Mouse (Mus musculus) forebrain, embryonic 16.5 days (tissue): ENCODE data around the gene Oas1e. TPM values are rescaled to one million over a fixed set of nuclear protein-coding genes. Genes with fewer than 3 reads are reported as not detected.
A peak's percentile ranks its signal among the peaks of the same experiment; 100 is the strongest.
"Not testable (repeated sequence)": the region's sequence is repeated elsewhere in the genome, so short reads cannot be mapped to it uniquely, and the experiment has no call there.

Experiments used
- ATAC-seq: fragments of 200-750 bp; cut with Nextera tagmentation; 2 replicates; pipeline ENCODE4 v1.8.0; 2017; ENCODE audit warnings: mild to moderate bottlenecking, moderate library complexity
- H3K27ac ChIP-seq: fragments of 300-500 bp; sonication (generic); 2 replicates; pipeline ENCODE4 v1.5.1; 2014; ENCODE audit warnings: low read length, control low read depth
- H3K27me3 ChIP-seq: fragments of 300-500 bp; sonication (generic); replicated peaks from 2 replicates; pipeline ENCODE4 v1.6.1; 2014; ENCODE audit warnings: low read length; ENCODE audit not compliant: control insufficient read depth, insufficient read depth
- H3K36me3 ChIP-seq: fragments of 300-500 bp; sonication (generic); 2 replicates; pipeline ENCODE4 v1.6.1; 2014; ENCODE audit not compliant: control insufficient read depth, insufficient read depth
- H3K4me1 ChIP-seq: fragments of 300-500 bp; sonication (generic); replicated peaks from 2 replicates; pipeline ENCODE4 v1.6.1; 2014; ENCODE audit warnings: low read length; ENCODE audit not compliant: control insufficient read depth, insufficient read depth
- H3K4me2 ChIP-seq: fragments of 300-500 bp; sonication (generic); 2 replicates; pipeline ENCODE4 v1.6.1; 2014; ENCODE audit warnings: mild to moderate bottlenecking, low read length, control low read depth
- H3K4me3 ChIP-seq: fragments of 300-500 bp; sonication (generic); replicated peaks from 2 replicates; pipeline ENCODE4 v1.5.1; 2014; ENCODE audit warnings: mild to moderate bottlenecking, low read length, control low read depth
- H3K9ac ChIP-seq: fragments of 300-500 bp; sonication (generic); replicated peaks from 2 replicates; pipeline ENCODE4 v1.6.1; 2014; ENCODE audit warnings: low read depth, low read length, control low read depth
- H3K9me3 ChIP-seq: fragments of 300-500 bp; sonication (generic); 2 replicates; pipeline ENCODE4 v1.6.1; 2016; ENCODE audit warnings: low read length; ENCODE audit not compliant: control insufficient read depth
- WGBS: fragments of 180-500 bp; shearing (Covaris S2); extraction: QIAGEN DNeasy Blood & Tissue Kit; methylation state at CpG from one replicate; pipeline ENCODE4 v1.1.7; 2014; 5-methylcytosine and 5-hydroxymethylcytosine counted together
- polyA plus RNA-seq: library from polyadenylated mRNA; unstranded; fragments of >200 nt; fragmentation: Nextera tagmentation; extraction: Ambion mirVana; gene quantifications from 2 replicates; pipeline ENCODE4 v1.2.1, GENCODE M21; 2015

The Oas1e gene
- polyA plus RNA-seq = not detected in 2 replicates

DNA sequence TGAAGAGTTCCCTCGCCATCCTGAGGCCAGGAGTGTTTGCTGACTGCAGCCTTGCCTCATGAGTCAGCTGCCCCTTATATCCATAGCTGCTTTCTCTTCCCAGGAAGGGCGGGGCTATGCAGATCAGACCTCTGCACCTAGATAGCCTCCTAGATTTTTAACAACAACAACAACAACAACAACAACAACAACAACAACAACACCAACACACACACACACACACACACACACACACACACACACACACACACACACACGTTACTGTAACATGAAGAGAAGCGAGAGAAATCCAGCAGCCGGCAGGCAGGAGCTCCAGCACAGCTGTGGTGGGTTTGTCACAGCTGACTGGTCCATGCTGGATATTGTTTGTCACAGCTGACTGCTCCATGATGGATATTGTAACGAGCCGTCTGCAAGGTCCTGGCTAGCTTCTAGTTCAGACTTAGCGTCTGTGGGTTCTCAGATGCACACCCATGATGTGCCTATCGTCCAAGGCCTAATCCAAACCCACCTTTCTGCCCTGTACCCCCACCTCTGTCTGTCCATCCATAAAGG lies at the start of gene Oas1e:
TSS of gene Oas1e (minus strand) at position 51 of the 555 bp plus-strand sequence.
- H3K27ac ChIP-seq, H3K4me2 ChIP-seq, H3K9me3 ChIP-seq, ATAC-seq, H3K9ac ChIP-seq, H3K27me3 ChIP-seq, H3K4me1 ChIP-seq, H3K36me3 ChIP-seq, H3K4me3 ChIP-seq: not testable (repeated sequence)
- 61% methylated on average over 9 of the region's 9 CpGs for WGBS

DNA sequence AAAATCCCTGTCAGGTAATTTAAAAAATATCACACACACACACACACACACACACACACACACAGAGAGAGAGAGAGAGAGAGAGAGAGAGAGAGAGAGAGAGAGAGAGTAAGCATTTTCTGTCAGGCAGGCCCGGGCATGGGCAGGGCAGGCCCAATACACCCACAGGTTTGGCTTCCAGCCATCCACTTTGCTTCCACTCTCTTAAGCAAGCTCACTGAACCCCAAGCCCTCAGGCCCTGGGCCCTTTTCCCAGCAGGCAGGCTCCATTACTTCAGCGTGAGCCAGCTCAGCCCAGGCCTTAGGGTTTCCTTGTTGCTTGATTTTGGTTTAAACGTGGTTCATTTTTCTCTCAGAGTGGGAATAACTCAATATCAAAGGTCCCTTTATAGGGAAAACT lies 49.4 kb upstream of the Oas1e start:
- ATAC-seq = peak; percentile 69; the same call in 1 of the 2 replicates
- WGBS = 38% methylated on average over 3 of the region's 3 CpGs

DNA sequence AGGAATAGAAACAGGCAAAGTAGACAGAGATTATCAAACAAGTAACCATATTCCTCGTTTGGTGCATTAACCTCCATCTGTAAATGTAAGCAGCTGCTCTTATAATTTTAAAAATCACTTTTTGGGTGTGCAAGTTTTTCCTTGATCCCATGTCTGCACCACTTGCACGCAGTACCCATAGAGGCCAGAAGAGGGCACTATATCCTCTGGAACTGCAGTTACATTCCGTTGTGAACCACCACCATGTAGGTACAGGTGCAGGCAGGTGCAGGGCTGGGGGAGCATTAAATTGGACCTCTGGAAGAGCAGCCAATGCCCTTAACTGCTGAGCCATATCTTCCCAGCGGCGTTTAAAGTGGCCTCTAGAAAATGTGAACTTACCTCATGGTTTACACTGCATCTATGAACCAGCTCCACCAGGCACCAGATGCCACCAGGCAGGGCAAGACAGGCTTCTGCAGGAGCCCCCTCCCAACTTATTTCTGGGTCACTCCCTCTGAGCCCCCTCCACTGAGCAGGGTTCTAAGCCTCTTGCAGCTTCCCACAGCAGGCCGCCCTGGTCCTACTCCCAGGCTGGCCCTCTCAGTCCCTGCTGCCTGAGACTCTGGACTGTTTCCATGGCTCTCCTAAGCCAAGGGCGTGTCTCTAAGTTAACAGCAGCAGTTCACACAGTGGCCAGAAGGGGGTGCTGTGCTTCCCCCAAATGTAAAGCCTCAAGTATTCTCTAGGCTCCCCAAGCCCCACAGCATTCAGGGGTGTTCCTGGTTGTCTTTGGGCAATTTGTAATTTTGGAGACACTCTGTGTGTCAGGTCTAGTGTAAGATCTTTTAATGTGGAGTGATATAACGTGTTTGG lies 41.6 kb upstream of the Oas1e start:
- Histone ChIP-seq H3K9me3 (no peaks in the 10 kb centered on the region), H3K36me3 (no peaks in the 10 kb centered on the region), H3K4me2 (no peak overlapping the region), H3K4me1 (peaks cover 9% of the 10 kb centered on the region), H3K27me3 (no peaks in the 10 kb centered on the region), H3K4me3 (no peak overlapping the region), H3K9ac (no peak overlapping the region), H3K27ac (no peak overlapping the region)
- no peak for ATAC-seq
- WGBS = 13% methylated on average over 8 of the region's 8 CpGs

More for the DNA sequence above, 49.4 kb upstream of the Oas1e start:
- Histone ChIP-seq H3K4me3 (no peak overlapping the region), H3K9ac (no peak overlapping the region), H3K9me3 (0 out of 2 replicates have a peak, but pooled peaks cover 2% of the 10 kb centered on the region), H3K27me3 (no peaks in the 10 kb centered on the region), H3K27ac (peak overlapping the region; percentile 28; the same call in 1 of the 2 replicates), H3K36me3 (no peaks in the 10 kb centered on the region), H3K4me2 (no peak overlapping the region), H3K4me1 (no peaks in the 10 kb centered on the region)

DNA sequence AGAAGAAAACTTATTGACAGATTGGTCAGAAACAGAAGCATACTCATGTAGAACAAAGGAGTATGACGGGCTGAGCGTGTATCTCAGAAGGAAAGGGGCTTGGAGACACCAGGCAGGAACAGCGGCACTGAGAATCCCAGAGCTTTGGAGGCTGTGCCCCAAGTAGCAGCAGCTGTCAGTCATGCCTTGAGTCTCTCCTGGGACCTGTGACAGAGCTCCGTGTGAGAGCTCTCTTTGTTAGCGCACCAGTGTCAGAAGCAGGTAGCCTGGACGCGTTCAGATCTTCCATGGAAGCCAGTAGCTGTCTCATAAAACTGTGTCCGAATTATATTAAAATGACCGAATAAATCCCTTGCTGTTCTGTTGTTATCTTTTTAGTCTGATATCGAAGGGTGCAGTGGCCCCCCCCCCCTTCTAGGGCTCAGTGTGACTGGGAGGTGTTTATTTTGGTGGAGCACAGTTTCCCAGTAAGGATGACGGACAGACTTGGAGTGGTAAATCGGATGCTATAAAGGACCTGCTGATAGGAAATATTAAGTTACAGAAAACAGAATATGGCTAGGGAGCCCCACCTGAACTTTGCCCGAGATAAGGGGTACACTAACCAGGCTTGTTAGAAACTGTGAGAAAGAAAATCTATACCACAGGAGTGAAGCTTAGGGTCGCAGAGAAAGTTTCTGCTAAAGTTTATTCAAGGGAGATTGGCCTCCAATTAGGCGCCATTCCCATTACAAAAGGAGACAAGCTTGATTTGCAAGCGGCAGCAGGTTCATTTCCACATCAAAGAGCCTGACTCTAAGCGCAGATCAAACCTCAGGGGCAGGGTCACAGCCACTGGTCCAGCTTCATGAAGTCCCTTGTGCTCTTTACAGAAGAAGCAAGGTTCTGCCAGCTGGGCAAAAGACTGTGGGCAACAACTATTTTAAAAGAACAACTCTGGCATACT lies 38.3 kb upstream of the Oas1e start:
- Histone ChIP-seq H3K9me3 (no peaks in the 10 kb centered on the region), H3K36me3 (no peaks in the 10 kb centered on the region), H3K27ac (no peak overlapping the region), H3K27me3 (no peaks in the 10 kb centered on the region), H3K4me3 (no peak overlapping the region), H3K9ac (no peak overlapping the region), H3K4me1 (peaks cover 9% of the 10 kb centered on the region), H3K4me2 (peak overlapping the region; percentile 28; the same call in 1 of the 2 replicates)
- WGBS = 6% methylated on average over 17 of the region's 17 CpGs
- no peak for ATAC-seq

DNA sequence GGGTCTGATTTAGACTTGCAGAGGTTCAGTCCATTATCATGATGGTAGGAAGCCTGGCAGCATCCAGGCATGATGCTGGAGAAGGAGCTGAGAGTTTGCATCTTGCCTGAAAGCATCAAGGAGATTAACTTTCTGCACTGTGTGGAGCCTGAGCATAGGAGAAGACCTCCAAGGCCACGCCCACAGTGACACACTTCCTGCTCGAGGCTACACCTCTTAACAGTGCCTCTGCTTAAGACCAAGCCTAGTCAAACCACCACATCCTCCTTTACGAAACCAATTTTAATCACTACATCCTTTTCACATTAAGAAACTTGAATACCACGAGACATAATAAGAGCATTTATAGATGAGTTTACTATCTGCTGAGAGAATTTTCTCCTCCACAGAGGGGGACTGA lies 35.7 kb upstream of the Oas1e start:
- 83% methylated on average over 4 of the region's 4 CpGs for WGBS
- Histone ChIP-seq H3K27me3 (no peaks in the 10 kb centered on the region), H3K9ac (no peak overlapping the region), H3K4me3 (no peak overlapping the region), H3K36me3 (no peaks in the 10 kb centered on the region), H3K4me2 (no peak overlapping the region), H3K27ac (no peak overlapping the region), H3K4me1 (peaks cover 9% of the 10 kb centered on the region), H3K9me3 (no peaks in the 10 kb centered on the region)
- ATAC-seq = no peak

DNA sequence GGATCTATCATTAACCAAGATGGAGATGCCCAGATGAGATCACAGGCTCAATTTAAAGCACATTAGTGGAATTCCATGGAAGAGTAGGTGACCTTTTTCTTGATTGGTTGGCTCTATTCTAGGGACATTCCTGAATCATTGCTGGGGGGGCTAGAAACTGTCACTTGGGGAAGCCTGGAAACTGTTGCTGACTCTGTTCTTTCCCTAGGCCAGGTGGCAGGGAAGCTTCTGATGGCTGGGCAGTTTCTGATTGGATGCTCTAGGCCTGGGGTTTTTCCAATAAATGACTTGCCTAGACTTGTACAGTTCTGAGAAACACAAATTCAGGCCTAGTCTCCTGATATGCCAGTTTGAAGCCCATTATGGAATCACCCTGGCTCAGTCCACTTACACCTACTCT lies 23.7 kb upstream of the Oas1e start:
- no peak for ATAC-seq
- Histone ChIP-seq H3K27me3 (no peaks in the 10 kb centered on the region), H3K27ac (no peak overlapping the region), H3K9ac (no peak overlapping the region), H3K36me3 (no peaks in the 10 kb centered on the region), H3K4me2 (no peak overlapping the region), H3K4me1 (no peaks in the 10 kb centered on the region), H3K9me3 (peaks cover 11% of the 10 kb centered on the region), H3K4me3 (no peak overlapping the region)

DNA sequence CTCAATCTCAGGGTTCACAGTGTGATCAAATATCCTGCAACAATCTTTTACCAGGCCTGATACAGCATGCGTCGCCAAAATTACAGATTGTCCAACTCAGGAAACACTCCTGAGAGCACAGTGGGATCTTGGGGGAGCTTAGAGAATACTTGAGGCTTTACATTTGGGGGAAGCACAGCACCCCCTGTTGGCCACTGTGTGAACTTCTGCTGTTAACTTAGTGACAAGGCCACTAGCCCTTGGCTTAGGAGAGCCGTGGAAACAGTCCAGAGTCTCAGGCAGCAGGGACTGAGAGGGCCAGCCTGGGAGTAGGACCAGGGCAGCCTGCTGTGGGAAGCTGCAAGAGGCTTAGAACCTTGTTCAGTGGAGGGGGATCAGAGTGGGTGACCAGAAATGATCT lies 20.6 kb upstream of the Oas1e start:
- peaks cover 4% of the 10 kb centered on the region; the same call in 1 of the 2 replicates for H3K4me1 ChIP-seq
- no peaks in the 10 kb centered on the region for H3K36me3 ChIP-seq
- no peak for ATAC-seq
- no peak overlapping the region for H3K27ac ChIP-seq
- H3K9ac ChIP-seq = no peak overlapping the region
- no peaks in the 10 kb centered on the region for H3K27me3 ChIP-seq
- WGBS = 54% methylated on average over 3 of the region's 3 CpGs
- peaks cover 11% of the 10 kb centered on the region for H3K9me3 ChIP-seq
- H3K4me2 ChIP-seq = no peak overlapping the region
- H3K4me3 ChIP-seq = no peak overlapping the region

DNA sequence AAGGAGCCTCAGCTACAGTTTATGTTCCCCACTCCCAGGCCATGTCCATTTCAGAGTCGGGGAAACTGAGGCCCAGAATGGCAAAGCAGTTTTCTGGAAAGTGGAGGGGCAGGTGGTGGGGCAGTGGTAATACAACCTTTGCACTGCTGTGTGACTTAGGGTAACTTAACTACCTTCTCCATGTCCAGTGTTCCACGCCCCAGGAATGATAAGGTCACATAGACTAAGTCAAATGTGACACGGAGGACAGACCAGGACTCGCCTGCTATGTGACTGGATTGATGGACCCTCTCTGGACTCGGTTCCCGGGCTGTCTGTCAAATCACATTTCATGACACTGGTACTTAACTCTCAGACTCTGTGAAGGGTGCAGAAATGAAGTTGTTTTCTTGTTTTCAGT lies 17.7 kb upstream of the Oas1e start:
- WGBS = 85% methylated on average over 6 of the region's 6 CpGs
- Histone ChIP-seq H3K9ac (no peak overlapping the region), H3K36me3 (no peaks in the 10 kb centered on the region), H3K4me2 (peak overlapping the region; percentile 49), H3K27ac (no peak overlapping the region), H3K9me3 (no peaks in the 10 kb centered on the region), H3K4me3 (no peak overlapping the region), H3K4me1 (peaks cover 4% of the 10 kb centered on the region; the same call in 1 of the 2 replicates), H3K27me3 (no peaks in the 10 kb centered on the region)
- no peak for ATAC-seq
